Mouse (Mus musculus) erythroblast, embryonic 14.5 days (primary cell): ENCODE measurements around the gene Rpia. TPM values are rescaled to one million over a fixed set of nuclear protein-coding genes. Genes with fewer than 3 reads are reported as not detected.
A peak's percentile ranks its signal among the peaks of the same experiment; 100 is the strongest.

ENCODE experiments used
- H3K27me3 ChIP-seq: 2 replicates; pipeline ENCODE4 v1.6.1; 2012; ENCODE audit warnings: inconsistent platforms; ENCODE audit not compliant: control insufficient read depth
- H3K36me3 ChIP-seq: 2 replicates; pipeline ENCODE4 v1.6.1; 2012; ENCODE audit warnings: mild to moderate bottlenecking, inconsistent platforms; ENCODE audit not compliant: control insufficient read depth
- H3K4me1 ChIP-seq: 2 replicates; pipeline ENCODE4 v1.6.1; 2012; ENCODE audit warnings: inconsistent platforms; ENCODE audit not compliant: control insufficient read depth
- H3K4me3 ChIP-seq: replicated peaks from 2 replicates; pipeline ENCODE3; 2012; ENCODE audit warnings: moderate library complexity, mild to moderate bottlenecking, inconsistent platforms
- H3K9me3 ChIP-seq: 2 replicates; pipeline ENCODE4 v1.6.1; 2012; ENCODE audit warnings: low read length, inconsistent platforms, mixed read lengths; ENCODE audit not compliant: control insufficient read depth
- GATA1 ChIP-seq: IDR thresholded peaks from 2 replicates; pipeline ENCODE4 v1.6.1; 2012; ENCODE audit warnings: low read length, inconsistent platforms, mixed read lengths
- TAL1 ChIP-seq: IDR thresholded peaks from 3 replicates; pipeline ENCODE4 v1.6.1; 2012; ENCODE audit warnings: low read length, inconsistent platforms, mixed read lengths
- polyA plus RNA-seq: library from polyadenylated mRNA; stranded (reverse); fragments of >175 nt; gene quantifications from 2 replicates; pipeline ENCODE4 v1.2.3, GENCODE M21; 2012

Rpia gene
- polyA plus RNA-seq, 1 experiment: 1.7 TPM

DNA sequence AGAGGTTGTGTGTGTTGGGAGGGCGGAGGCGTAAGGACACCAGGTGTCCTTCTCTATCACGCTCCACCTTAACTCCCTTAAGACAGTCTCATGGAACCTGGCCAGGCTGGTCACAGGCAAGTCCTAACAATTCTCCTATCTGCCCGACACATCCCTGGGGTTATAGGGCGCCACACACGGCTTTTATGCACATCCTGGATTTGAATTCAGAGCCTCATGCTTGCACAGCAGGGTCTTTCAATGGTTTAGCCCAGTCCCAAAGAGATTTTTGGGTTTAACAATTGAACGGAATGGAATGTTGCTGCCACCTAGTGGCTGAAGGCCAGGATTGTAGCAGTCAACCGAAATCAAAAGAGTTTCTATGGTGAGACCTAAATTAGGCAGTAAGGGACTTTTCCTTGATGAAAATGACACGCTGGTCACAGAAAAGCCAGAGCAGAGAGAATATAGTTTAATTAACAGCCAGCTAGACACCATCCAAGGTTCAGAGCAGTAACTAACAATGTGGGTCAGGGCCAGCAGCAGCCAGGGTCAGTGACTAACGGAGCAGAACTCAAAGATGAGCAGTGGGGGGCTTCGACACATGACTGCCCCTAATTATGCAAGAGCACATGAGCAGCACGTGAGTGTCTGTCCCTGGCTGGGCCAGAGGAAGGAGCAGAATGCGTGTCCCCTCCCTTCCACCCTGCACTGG is 13.9 kb upstream of the Rpia start:
- TF ChIP-seq GATA1 (no peak), TAL1 (no peak)
- H3K9me3 ChIP-seq: no peaks in the 10 kb centered on the region
- H3K4me1 ChIP-seq: peaks cover 24% of the 10 kb centered on the region

DNA sequence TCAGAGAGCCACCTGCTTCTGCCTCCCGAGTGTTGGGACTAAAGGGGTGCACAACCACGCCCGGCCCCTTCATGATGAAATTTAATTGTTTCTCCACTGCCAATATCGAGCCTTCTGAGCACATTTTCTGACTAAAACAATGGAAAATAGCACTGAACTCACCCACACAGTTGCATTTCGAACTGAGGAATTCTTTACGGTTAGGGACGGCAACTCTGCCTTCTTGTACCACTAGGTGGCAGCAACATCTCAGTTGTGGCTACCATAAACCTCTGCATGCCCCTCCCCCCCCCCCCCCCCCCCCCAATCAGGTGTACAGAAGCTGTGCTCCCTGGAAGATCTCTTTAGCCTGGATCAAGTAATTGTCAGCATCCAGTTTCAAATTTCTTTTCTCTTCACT is 13.2 kb upstream of the Rpia start:
- H3K9me3 ChIP-seq: no peaks in the 10 kb centered on the region
- peak overlapping the region; percentile 41 for H3K4me3 ChIP-seq
- no peaks in the 10 kb centered on the region for H3K36me3 ChIP-seq
- H3K4me1 ChIP-seq: peaks cover 19% of the 10 kb centered on the region
- H3K27me3 ChIP-seq: peaks cover 3% of the 10 kb centered on the region; the same call in 1 of the 2 replicates
- TF ChIP-seq GATA1: no peak
- TF ChIP-seq TAL1: no peak

More for the DNA sequence above, 13.9 kb upstream of the Rpia start:
- no peaks in the 10 kb centered on the region for H3K36me3 ChIP-seq
- peaks cover 3% of the 10 kb centered on the region; the same call in 1 of the 2 replicates for H3K27me3 ChIP-seq
- H3K4me3 ChIP-seq: peak overlapping the region; percentile 11

DNA sequence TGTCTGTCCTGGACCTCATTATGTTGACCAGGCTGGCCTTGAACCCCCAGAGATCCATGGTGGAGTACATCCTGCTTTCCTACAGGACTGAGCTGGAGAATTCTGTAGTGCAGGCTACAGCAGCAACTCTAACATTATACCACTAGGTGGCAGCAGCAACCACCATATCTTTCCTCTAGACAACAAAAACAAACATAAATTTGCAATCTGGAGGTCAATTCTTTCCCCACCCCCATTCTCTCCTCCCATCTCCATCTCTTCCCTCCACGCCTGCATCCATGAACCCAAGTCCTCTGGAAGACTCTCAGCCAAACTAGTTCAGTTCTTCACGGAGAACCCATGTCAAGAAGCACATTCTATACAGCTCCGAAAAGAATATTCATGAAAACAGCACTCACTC is 12.6 kb upstream of the Rpia start:
- H3K27me3 ChIP-seq: peaks cover 3% of the 10 kb centered on the region; the same call in 1 of the 2 replicates
- TF ChIP-seq GATA1 (no peak), TAL1 (no peak)
- peak overlapping the region; percentile 46 for H3K4me3 ChIP-seq
- H3K36me3 ChIP-seq: no peaks in the 10 kb centered on the region
- H3K9me3 ChIP-seq: no peaks in the 10 kb centered on the region
- H3K4me1 ChIP-seq: peaks cover 19% of the 10 kb centered on the region

DNA sequence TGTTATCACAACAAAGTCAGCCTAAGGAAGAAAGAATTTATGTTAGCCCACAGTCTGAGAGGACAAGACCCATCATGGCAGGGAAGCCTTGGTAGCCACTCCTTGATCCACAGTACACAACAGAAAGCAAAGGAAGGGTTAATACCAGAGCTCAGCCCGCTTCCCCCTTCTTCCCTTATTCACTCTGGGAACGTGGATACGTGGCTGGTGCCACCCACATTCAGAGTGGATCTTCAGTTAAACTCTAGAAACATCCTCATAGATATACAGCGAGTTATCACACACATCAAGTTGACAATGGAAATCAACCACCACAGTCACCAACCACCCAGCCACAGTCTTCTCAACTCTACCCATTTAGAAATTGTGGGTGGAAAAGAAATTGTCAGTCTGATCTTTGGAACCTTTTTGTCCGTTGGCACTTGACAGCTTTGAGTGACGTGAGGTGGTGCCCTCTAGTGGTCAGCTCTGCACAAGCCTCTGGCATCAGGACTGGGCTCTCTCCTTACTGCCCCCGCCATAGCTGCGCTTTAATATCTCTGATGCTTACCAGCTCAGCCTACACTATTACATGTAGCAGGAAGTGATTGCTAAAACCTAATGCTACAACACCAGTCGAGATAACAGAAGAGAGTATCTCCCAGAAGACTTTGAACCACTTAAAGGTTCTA is 5.7 kb upstream of the Rpia start:
- no peak for TF ChIP-seq GATA1
- TF ChIP-seq TAL1: no peak
- H3K27me3 ChIP-seq: peaks cover under 1% of the 10 kb centered on the region; the same call in 1 of the 2 replicates
- H3K4me1 ChIP-seq: peaks cover 46% of the 10 kb centered on the region
- no peak overlapping the region for H3K4me3 ChIP-seq
- H3K36me3 ChIP-seq: no peaks in the 10 kb centered on the region
- H3K9me3 ChIP-seq: no peaks in the 10 kb centered on the region

DNA sequence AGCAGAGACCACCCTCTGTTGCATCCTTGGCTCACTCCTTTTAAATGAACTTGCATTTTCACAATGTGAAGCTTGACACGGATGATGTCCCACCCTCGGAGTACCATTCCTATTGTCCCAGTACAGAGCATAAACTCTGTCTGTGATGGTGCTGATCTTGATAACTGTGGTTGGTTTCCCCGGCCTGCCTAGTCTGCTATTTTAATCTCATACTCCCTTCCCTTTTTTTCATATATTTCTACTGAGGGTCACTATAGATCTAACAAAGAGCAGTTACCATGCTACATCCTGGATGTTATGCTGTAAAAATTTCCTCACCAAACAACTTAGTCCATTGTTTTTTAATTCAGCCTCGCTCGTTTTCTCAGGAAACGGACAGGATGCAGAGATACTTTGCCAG is 4.9 kb upstream of the Rpia start:
- Histone ChIP-seq H3K36me3 (no peaks in the 10 kb centered on the region), H3K9me3 (no peaks in the 10 kb centered on the region), H3K27me3 (no peaks in the 10 kb centered on the region), H3K4me3 (no peak overlapping the region), H3K4me1 (peaks cover 49% of the 10 kb centered on the region)
- TF ChIP-seq GATA1: no peak
- no peak for TF ChIP-seq TAL1

- TF ChIP-seq GATA1: no peak
- no peak for TF ChIP-seq TAL1
- H3K4me3 ChIP-seq: peak overlapping the region; percentile 79
- H3K9me3 ChIP-seq: no peaks in the 10 kb centered on the region
- H3K36me3 ChIP-seq: peaks cover 26% of the 10 kb centered on the region
- no peaks in the 10 kb centered on the region for H3K27me3 ChIP-seq
- peaks cover 86% of the 10 kb centered on the region for H3K4me1 ChIP-seq
These were observed 612 bp upstream of the Rpia start for GRCm38 (mm10) chr6:70792644-70793043.

- Histone ChIP-seq H3K9me3 (no peaks in the 10 kb centered on the region), H3K27me3 (no peaks in the 10 kb centered on the region), H3K4me3 (peak overlapping the region; percentile 79), H3K36me3 (peaks cover 40% of the 10 kb centered on the region), H3K4me1 (peaks cover 85% of the 10 kb centered on the region)
- TF ChIP-seq GATA1 (peak; percentile 65), TAL1 (no peak)
These were observed 925 bp downstream of the Rpia start for GRCm38 (mm10) chr6:70790852-70791761.

DNA sequence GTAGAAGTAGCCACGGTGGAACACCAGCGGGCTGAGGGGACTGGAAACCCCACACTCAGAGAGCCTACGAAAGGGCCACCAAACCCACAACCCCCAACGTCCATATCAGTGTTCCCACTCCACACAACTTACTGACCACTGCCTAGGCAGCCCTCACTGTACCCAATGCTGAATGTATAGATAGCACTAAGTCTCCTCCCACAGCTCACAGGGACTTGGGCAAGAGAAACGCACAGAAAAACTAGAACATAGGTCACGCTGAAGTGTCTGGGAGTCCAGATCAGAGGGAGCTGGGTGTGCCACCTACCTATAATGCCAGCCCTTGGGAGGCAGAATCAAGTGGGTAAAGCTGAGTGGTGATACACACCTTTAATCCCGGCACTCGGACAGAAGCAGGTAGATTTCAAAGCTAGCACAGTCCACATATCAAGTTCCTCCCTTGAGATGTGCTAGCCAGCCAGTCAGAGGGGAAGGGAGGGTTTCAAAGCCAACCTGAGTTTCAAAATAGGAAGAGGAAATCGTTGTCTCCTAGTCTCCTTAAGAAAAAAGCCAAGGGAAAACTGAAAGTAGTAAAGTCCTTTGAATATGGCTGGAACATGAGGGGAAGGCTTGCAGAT is 1.9 kb downstream of the Rpia start:
- peaks cover 50% of the 10 kb centered on the region for H3K36me3 ChIP-seq
- TF ChIP-seq TAL1: 0 out of 3 replicates have a peak, but pooled peaks have one; percentile 14
- TF ChIP-seq GATA1: no peak
- peak overlapping the region; percentile 79 for H3K4me3 ChIP-seq
- H3K27me3 ChIP-seq: no peaks in the 10 kb centered on the region
- peaks cover 84% of the 10 kb centered on the region for H3K4me1 ChIP-seq
- no peaks in the 10 kb centered on the region for H3K9me3 ChIP-seq
